Mouse (Mus musculus) CD4-positive, CD25-positive, alpha-beta regulatory T cell (primary cell): ENCODE results near the gene Gm20738. TPM values are rescaled to one million over a fixed set of nuclear protein-coding genes. Genes with fewer than 3 reads are reported as not detected.

ENCODE experiments used
- polyA plus RNA-seq: library from polyadenylated mRNA; unstranded; fragments of 100-300 nt; shearing (Covaris generic); gene quantifications from one replicate; pipeline ENCODE4 v1.2.1, GENCODE M21; 2017

Gene Gm20738
- polyA plus RNA-seq = not detected

DNA sequence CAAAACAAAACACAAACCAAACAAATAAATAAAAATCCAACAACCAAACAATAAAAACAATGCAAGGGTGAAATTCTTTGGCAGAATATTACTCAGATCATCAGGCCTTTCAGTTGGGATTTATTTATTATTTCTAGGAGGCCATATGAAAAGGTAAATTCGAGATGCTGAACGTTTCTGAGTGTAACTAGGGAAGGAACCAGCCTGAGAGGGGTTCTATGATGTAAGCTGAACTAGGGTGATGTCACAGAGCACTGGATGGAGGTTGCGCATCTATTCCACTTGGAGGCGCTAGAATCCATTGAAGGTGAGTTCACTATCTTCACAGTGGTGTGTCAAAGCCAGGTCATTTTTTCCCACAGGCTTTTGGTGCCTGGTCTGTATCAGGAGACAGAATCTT is at the start of gene Gm20738:
Gene Gm20738 (plus strand): TSS at position 301 of the 400 bp plus-strand sequence.

